Mouse (Mus musculus): ENCODE results near the gene Tmem63b. TPM values are rescaled to one million over a fixed set of nuclear protein-coding genes. Genes with fewer than 3 reads are reported as not detected.

Tmem63b gene
- polyA plus RNA-seq, 1 experiment from 2014 or later = 124 TPM

GRCm38 (mm10) chr17:45701236-45701591 is 14.5 kb upstream of the Tmem63b start:
- ATAC-seq (replicated peaks) = no peak
- Histone ChIP-seq H3K4me2 (replicated peaks) (no peak overlapping the region), H3K36me3 (peaks cover 11% of the 10 kb centered on the region), H3K4me3 (no peak overlapping the region), H3K27me3 (no peaks in the 10 kb centered on the region), H3K9me3 (no peaks in the 10 kb centered on the region), H3K4me1 (no peaks in the 10 kb centered on the region), H3K9ac (replicated peaks) (no peak overlapping the region), H3K27ac (replicated peaks) (no peak overlapping the region)
- 74% methylated on average over 9 of the region's 9 CpGs for WGBS

DNA sequence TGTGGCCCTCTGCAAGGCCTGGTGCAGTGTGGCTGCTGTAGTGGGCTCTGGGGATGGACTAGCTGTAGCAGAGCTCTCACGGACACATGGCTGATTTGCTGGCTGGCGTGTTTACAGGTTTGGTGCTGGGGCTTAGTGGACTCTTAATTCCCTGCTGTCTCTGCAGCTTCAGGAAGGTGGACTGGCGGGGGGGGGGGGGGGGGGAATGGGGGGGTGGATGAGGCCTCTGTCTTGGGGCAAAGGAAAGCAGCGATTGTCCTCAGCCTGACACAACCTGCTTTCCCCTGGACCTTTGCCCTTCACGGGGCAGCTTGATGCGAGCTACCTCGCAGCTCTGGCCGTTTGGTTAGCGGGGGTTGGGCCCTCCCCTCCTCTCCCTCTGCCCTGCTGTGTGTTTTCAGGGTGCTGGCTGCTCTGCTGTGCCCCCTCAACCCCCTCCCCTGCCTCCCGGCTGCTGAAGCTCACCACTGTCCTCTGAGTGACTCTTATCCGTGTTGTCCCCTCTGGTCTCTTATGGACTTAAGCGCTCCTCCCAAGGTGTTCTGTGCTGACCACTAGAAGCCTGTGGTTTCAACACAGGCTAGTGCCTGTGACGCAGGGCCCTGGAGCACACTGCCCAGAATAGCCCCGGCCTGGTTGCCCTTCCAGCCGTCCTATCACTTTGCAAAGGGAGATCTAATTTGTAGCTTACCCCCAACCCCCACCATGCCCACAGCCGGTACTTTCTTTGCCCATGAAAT is 14.0 kb upstream of the Tmem63b start:
- Histone ChIP-seq H3K9me3 (no peaks in the 10 kb centered on the region), H3K4me2 (replicated peaks) (no peak overlapping the region), H3K27me3 (no peaks in the 10 kb centered on the region), H3K4me1 (no peaks in the 10 kb centered on the region), H3K9ac (replicated peaks) (no peak overlapping the region), H3K36me3 (peaks cover 11% of the 10 kb centered on the region), H3K27ac (replicated peaks) (no peak overlapping the region), H3K4me3 (no peak overlapping the region)
- WGBS = 60% methylated on average over 9 of the region's 16 CpGs
- no peak for ATAC-seq (replicated peaks)

GRCm38 (mm10) chr17:45699039-45699740 is 12.5 kb upstream of the Tmem63b start:
- H3K9ac ChIP-seq (replicated peaks) = no peak overlapping the region
- H3K27me3 ChIP-seq = no peaks in the 10 kb centered on the region
- no peaks in the 10 kb centered on the region for H3K9me3 ChIP-seq
- H3K4me1 ChIP-seq = no peaks in the 10 kb centered on the region
- 91% methylated on average over 3 of the region's 3 CpGs for WGBS
- no peak overlapping the region for H3K4me3 ChIP-seq
- peaks cover 11% of the 10 kb centered on the region for H3K36me3 ChIP-seq
- H3K4me2 ChIP-seq (replicated peaks) = no peak overlapping the region
- ATAC-seq (replicated peaks) = no peak
- H3K27ac ChIP-seq (replicated peaks) = no peak overlapping the region

DNA sequence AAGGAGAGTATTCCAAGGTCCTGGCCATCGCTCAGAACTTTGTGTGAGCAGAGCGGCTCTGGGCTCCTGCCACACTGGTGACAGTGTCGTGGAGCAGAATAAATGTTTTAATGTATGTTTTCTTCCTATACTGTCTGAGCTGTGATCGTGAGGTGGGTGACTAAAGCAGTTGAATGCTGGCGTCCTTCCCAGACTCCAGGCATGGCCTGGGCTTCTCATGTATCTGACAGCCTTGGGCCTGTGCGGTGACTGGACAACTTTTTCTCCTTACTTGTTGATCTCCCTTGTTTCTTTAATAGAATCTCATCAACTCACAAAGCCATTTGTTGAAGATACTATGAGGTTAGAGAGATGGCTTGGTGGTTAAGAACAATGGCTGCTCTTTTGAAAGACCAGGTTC is 11.7 kb upstream of the Tmem63b start:
- 81% methylated on average over 6 of the region's 6 CpGs for WGBS
- H3K4me3 ChIP-seq = no peak overlapping the region
- ATAC-seq (replicated peaks) = no peak

GRCm38 (mm10) chr17:45696981-45697380 is 10.3 kb upstream of the Tmem63b start:
- no peak for ATAC-seq (replicated peaks)
- Histone ChIP-seq H3K36me3 (peaks cover 11% of the 10 kb centered on the region), H3K4me1 (no peaks in the 10 kb centered on the region), H3K9me3 (no peaks in the 10 kb centered on the region), H3K27ac (replicated peaks) (no peak overlapping the region), H3K9ac (replicated peaks) (no peak overlapping the region), H3K4me3 (no peak overlapping the region), H3K27me3 (no peaks in the 10 kb centered on the region), H3K4me2 (replicated peaks) (no peak overlapping the region)
- 94% methylated on average over 9 of the region's 9 CpGs for WGBS

More for the DNA sequence above, 11.7 kb upstream of the Tmem63b start:
- no peaks in the 10 kb centered on the region for H3K9me3 ChIP-seq
- peaks cover 11% of the 10 kb centered on the region for H3K36me3 ChIP-seq
- H3K4me1 ChIP-seq = no peaks in the 10 kb centered on the region
- H3K9ac ChIP-seq (replicated peaks) = no peak overlapping the region
- H3K4me2 ChIP-seq (replicated peaks) = no peak overlapping the region
- no peak overlapping the region for H3K27ac ChIP-seq (replicated peaks)
- H3K27me3 ChIP-seq = no peaks in the 10 kb centered on the region

DNA sequence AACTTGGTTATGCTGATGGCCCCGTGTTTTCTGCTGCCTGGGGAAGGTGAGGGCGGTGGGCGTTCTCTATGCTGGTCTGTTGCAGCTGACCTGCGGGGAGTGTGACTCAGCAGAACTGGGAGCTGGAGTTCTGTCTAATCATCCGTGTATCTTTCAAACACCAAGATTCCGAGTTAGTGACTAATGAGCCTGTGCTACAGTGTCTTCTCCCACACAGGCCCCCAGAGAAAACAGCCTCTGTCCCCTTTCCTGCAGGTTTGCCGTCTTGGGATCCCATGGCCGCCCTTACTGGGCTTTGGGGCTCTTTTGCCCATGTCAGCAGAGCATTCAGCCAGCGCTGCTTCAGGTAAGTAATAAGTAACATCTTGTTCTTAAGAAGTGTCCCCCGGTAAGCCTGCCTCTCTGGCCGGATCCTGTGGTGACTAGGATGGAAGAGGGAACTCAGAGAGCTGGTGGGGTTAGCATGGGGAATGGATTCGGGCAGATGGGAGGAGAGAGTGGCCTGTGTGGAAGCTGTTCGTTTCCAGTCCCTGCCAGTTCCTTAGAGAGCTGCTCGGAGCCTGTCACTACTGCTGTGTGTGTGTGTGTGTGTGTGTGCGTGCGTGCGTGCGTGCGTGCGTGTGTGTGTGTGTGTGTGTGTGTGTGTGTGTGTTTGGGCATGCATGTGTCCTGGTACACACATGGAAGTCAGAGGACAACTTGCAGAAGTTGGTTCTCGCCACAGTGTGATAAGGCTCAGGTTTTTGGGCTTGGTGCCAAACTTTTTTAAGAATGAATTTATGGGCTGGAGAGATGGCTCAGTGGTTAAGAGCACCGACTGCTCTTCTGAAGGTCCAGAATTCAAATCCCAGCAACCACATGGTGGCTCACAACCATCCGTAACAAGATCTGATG is 8.8 kb upstream of the Tmem63b start:
- ATAC-seq (replicated peaks) = no peak
- WGBS = 75% methylated on average over 23 of the region's 23 CpGs
- Histone ChIP-seq H3K27ac (replicated peaks) (no peak overlapping the region), H3K9me3 (no peaks in the 10 kb centered on the region), H3K4me3 (no peak overlapping the region), H3K9ac (replicated peaks) (no peak overlapping the region), H3K4me2 (replicated peaks) (no peak overlapping the region), H3K4me1 (no peaks in the 10 kb centered on the region), H3K36me3 (peaks cover 11% of the 10 kb centered on the region), H3K27me3 (no peaks in the 10 kb centered on the region)

DNA sequence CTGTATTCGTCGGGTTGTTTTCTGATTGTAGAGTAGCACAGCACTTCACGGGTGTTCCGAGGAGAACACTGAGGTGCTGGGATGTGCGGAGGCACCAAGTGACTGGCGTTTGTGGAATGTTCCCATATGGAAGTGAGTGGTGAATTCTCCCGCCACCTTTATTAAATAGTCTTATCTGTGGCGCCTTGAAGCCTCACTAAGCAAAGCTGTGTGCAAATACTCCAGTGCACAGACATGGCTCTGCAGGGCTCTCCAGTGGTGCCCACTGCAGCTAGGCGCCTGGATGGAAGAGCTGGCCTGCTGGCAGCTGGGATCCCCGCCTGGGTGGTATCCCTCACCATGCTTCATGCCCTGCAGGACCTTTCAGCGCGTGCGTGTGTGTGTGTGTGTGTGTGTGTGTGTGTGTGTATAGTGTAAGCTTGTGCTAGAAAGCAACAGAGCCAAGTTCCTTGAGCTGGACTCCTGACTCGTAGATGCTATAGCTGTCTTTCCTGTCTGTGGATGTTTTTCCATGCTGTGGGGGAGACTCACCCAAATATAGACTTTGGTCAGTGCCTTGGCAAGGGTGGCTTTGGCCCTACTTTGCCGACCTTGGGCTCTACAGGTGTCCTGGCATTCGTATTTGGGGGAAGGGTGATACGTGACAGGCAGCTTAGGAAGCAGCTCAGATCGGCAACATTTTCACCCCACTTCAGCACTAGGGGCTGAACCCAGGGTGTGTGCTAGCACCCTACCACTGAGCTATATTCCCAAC is 7.3 kb upstream of the Tmem63b start:
- Histone ChIP-seq H3K4me3 (no peak overlapping the region), H3K27ac (replicated peaks) (no peak overlapping the region), H3K9me3 (no peaks in the 10 kb centered on the region), H3K36me3 (peaks cover 7% of the 10 kb centered on the region), H3K4me1 (peaks cover 2% of the 10 kb centered on the region; the same call in 1 of the 2 replicates), H3K27me3 (no peaks in the 10 kb centered on the region), H3K9ac (replicated peaks) (no peak overlapping the region), H3K4me2 (replicated peaks) (no peak overlapping the region)
- WGBS = 84% methylated on average over 18 of the region's 18 CpGs
- no peak for ATAC-seq (replicated peaks)

- H3K4me1 ChIP-seq = peaks cover 17% of the 10 kb centered on the region
- no peaks in the 10 kb centered on the region for H3K9me3 ChIP-seq
- H3K27ac ChIP-seq (replicated peaks) = no peak overlapping the region
- no peaks in the 10 kb centered on the region for H3K27me3 ChIP-seq
- no peak overlapping the region for H3K9ac ChIP-seq (replicated peaks)
- ATAC-seq (replicated peaks) = no peak
- H3K4me2 ChIP-seq (replicated peaks) = no peak overlapping the region
- H3K4me3 ChIP-seq = no peak overlapping the region
- WGBS = 90% methylated on average over 5 of the region's 5 CpGs
- no peaks in the 10 kb centered on the region for H3K36me3 ChIP-seq
Observed at GRCm38 (mm10) chr17:45692159-45692558, 5.5 kb upstream of the Tmem63b start.

DNA sequence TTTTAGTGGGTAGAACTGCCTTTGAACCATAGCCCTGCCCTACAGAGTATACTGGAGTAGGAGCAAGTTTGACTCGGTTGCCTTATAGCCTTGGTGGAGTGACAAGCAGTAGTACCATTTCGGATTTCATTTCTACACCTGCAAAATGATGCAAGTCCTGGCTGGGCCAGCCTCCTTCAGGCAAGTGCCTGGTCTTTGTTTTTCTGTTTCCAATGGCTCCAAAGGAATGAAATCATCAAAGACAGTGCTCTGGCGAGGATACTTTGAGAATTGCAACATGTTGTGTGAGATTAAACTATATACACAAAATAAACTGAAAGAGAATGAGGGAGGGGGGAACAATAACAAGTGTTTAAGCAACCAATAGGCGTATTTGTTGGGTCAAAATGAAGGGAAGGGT is 3.3 kb upstream of the Tmem63b start:
- 87% methylated on average over 4 of the region's 4 CpGs for WGBS
- no peak overlapping the region for H3K9ac ChIP-seq (replicated peaks)

DNA sequence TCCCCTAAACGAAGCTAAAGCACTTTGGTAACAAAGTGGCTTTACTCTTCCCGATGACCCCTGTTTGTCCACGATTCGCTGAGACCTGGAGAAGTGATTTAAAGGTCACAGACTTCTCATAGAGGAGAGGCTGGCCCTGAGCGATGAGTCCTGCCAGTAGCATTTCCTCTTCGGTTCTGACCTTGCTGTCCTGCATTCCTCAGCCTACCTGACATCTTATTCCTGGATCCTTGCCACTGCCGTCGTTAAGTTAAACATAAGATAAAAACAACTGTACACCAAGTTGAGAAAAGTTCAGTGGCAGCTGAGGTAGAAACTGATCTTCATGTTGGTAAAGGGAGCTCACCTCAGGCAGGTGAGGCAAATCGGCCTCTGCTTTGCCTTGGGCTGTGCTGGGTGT is 2.4 kb upstream of the Tmem63b start:
- no peak overlapping the region for H3K9ac ChIP-seq (replicated peaks)
- no peaks in the 10 kb centered on the region for H3K36me3 ChIP-seq
- no peaks in the 10 kb centered on the region for H3K27me3 ChIP-seq
- peaks cover 32% of the 10 kb centered on the region for H3K4me1 ChIP-seq
- no peaks in the 10 kb centered on the region for H3K9me3 ChIP-seq
- no peak overlapping the region for H3K4me3 ChIP-seq
- ATAC-seq (replicated peaks) = no peak
- 91% methylated on average over 9 of the region's 9 CpGs for WGBS
- no peak overlapping the region for H3K4me2 ChIP-seq (replicated peaks)
- no peak overlapping the region for H3K27ac ChIP-seq (replicated peaks)

More for the DNA sequence above, 3.3 kb upstream of the Tmem63b start:
- Histone ChIP-seq H3K36me3 (no peaks in the 10 kb centered on the region), H3K4me1 (peaks cover 23% of the 10 kb centered on the region), H3K27ac (replicated peaks) (no peak overlapping the region), H3K4me2 (replicated peaks) (no peak overlapping the region), H3K27me3 (no peaks in the 10 kb centered on the region), H3K4me3 (no peak overlapping the region), H3K9me3 (no peaks in the 10 kb centered on the region)
- no peak for ATAC-seq (replicated peaks)

- H3K4me1 ChIP-seq = peaks cover 41% of the 10 kb centered on the region
- no peaks in the 10 kb centered on the region for H3K9me3 ChIP-seq
- under 1% methylated on average over 18 of the region's 50 CpGs for WGBS
- H3K36me3 ChIP-seq = no peaks in the 10 kb centered on the region
- peak within 1 kb of the TSS; percentile 95 for H3K9ac ChIP-seq (replicated peaks)
- no peaks in the 10 kb centered on the region for H3K27me3 ChIP-seq
- peak within 1 kb of the TSS; percentile 100 for H3K4me3 ChIP-seq
- peak; percentile 90 for ATAC-seq (replicated peaks)
- peak within 1 kb of the TSS; percentile 75 for H3K4me2 ChIP-seq (replicated peaks)
- peak within 1 kb of the TSS; percentile 93 for H3K27ac ChIP-seq (replicated peaks)
Observed at GRCm38 (mm10) chr17:45686093-45686619, 549 bp downstream of the Tmem63b start, which contains the start of gene Mrpl14. Gene Mrpl14 (plus strand): TSS chr17:45686322.

Data from forebrain, embryonic 15.5 days (tissue).